Mouse (Mus musculus): ENCODE results near the gene Stam.
"Not testable (repeated sequence)": the region's sequence is repeated elsewhere in the genome, so short reads cannot be mapped to it uniquely, and the experiment has no call there.

- TF ChIP-seq POLR2A (IDR thresholded peaks at IDR 0.05; ENCODE audit: extremely low read depth, insufficient read depth, low read length); CTCF (IDR thresholded peaks at IDR 0.05; ENCODE audit: low read depth, low read length): not testable (repeated sequence)
These were observed 124.5 kb downstream of the Stam start for GRCm38 (mm10) chr2:14198325-14198903.
